Mouse (Mus musculus) frontal cortex, postnatal 36 days (tissue): ENCODE data around the gene Slc35e1.

Experiments
- DNase-seq, 2 experiments: peaks; one replicate each; pipeline ENCODE4 v3.0.0; 2022; ENCODE audit warnings: low spot score in 2 of 2

The Slc35e1 gene

GRCm38 (mm10) chr8:72485456-72486199 lies 6.8 kb downstream of the Slc35e1 start:
- no peak for DNase-seq

- peak; percentile 98 to 99 for DNase-seq
Observed at GRCm38 (mm10) chr8:72474826-72475546, 17.4 kb downstream of the Slc35e1 start, which contains the start of gene Cherp. Gene Cherp, minus strand, starts transcription at chr8:72475226.

- DNase-seq: no peak
Observed at GRCm38 (mm10) chr8:72470684-72471083, 21.7 kb downstream of the Slc35e1 start.

- DNase-seq: no peak
Observed at GRCm38 (mm10) chr8:72469984-72470383, 22.4 kb downstream of the Slc35e1 start.

GRCm38 (mm10) chr8:72469243-72469642 lies 23.2 kb downstream of the Slc35e1 start:
- DNase-seq: no peak

GRCm38 (mm10) chr8:72464211-72464610 lies 28.2 kb downstream of the Slc35e1 start:
- DNase-seq: no peak

- no peak for DNase-seq
Observed at GRCm38 (mm10) chr8:72459881-72460533, 32.4 kb downstream of the Slc35e1 start.

GRCm38 (mm10) chr8:72458457-72458856 lies 34.0 kb downstream of the Slc35e1 start:
- no peak for DNase-seq

GRCm38 (mm10) chr8:72457806-72458205 lies 34.6 kb downstream of the Slc35e1 start:
- DNase-seq: no peak

GRCm38 (mm10) chr8:72455317-72455716 lies 37.1 kb downstream of the Slc35e1 start:
- no peak for DNase-seq

GRCm38 (mm10) chr8:72453904-72454303 lies 38.5 kb downstream of the Slc35e1 start:
- DNase-seq: no peak

GRCm38 (mm10) chr8:72451516-72451915 lies 40.9 kb downstream of the Slc35e1 start:
- no peak for DNase-seq

- no peak for DNase-seq
Observed at GRCm38 (mm10) chr8:72445071-72445470, 47.3 kb downstream of the Slc35e1 start.

GRCm38 (mm10) chr8:72443994-72444350 lies 48.4 kb downstream of the Slc35e1 start:
- DNase-seq: no peak

GRCm38 (mm10) chr8:72443338-72443993 lies 48.9 kb downstream of the Slc35e1 start, which contains the start of the genes Calr3 and 1700030K09Rik:
Gene Calr3, minus strand, starts transcription at chr8:72443870.
Gene 1700030K09Rik, plus strand, starts transcription at chr8:72443880.
- DNase-seq: peak; percentile 98 to 99

- DNase-seq: no peak
Observed at GRCm38 (mm10) chr8:72438248-72439015, 54.0 kb downstream of the Slc35e1 start.

- DNase-seq: no peak
Observed at GRCm38 (mm10) chr8:72434952-72435351, 57.5 kb downstream of the Slc35e1 start.
